Mouse (Mus musculus): ENCODE data around the gene Olfr95.
"Not testable (repeated sequence)": the region's sequence is repeated elsewhere in the genome, so short reads cannot be mapped to it uniquely, and the experiment has no call there.

Olfr95 gene

DNA sequence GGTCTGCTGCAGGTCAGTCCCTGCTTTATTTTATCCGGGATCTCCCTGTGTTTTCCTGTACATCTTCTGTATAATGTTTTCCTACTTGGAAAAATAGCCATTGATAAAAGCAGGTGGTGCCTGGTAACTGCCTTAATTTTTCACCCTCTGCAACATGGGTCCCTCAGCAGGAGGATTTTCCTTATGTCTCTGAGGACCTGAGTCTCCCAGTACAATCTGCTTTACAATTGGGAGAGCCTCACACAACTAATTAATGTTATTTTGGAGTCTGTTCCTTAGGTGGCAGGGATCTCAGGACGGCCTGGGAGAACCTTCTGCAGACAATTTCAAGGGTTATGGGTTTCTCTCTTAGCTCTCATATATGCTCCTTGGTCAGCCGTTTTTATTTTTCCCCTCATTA is at the start of gene Olfr95:
Gene Olfr95 (minus strand): TSS at position 101 of the 400 bp plus-strand sequence.
- no peak for DNase-seq

DNA sequence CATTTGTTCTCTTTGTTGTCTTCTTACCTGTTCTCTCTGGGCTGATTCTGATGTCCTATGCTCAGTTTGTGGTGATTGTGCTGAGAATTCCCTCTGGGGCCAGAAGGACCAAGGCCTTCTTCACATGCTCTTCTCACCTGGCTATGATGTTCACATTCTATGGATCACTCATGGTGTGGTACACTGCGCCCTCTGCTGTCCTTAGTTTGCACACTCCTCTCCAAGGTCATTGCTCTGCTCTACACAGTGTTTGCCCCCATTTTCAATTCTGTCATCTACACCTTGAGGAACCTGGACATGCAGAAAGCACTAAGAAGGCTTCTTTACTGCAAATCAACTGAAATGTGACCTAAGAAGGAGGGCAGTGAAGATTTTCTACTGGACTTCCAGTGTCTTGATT is 37.6 kb upstream of the Olfr95 start:
- peak in 1 of 2 experiments; percentile 6 for DNase-seq

DNA sequence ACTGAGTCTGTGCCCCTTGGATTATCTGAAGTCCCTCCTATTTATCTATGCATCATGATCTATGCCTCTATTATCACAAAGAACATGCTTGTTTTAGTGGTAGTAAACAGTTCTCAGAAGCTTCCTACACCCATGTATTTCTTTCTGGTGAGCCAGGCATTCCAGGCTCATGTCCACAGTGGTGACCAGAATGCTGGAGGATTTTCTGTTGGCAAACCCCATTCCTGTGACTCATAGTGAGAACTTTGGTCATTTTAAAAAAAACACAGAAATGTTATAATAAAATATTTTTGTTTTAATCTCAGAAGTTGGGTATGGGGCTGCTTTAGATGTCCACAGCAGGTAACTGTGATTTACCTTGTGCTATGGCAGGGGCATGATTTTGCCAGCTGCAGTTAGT is 36.5 kb upstream of the Olfr95 start:
- DNase-seq, result no peak

DNA sequence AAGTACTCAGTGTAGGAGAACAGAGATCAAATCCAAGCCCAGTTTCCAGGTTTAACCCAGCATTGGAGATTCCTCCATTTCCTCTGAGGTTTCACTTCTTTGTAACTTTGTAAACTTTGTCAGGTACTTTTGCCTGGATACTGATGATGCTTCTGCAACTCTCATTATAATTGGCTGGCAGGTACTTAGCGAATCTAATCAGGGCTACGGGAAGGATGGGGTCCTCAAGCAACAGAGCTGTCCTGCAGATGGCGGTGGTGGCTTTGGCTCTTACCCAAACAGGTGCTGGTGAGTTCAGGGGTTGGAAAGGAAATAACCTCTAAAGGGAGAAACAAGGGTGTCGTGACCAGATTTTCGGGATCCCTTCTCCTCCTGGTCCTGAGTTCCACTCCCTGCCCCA is 33.8 kb upstream of the Olfr95 start:
- DNase-seq, result peak in 1 of 2 experiments; percentile 37

DNA sequence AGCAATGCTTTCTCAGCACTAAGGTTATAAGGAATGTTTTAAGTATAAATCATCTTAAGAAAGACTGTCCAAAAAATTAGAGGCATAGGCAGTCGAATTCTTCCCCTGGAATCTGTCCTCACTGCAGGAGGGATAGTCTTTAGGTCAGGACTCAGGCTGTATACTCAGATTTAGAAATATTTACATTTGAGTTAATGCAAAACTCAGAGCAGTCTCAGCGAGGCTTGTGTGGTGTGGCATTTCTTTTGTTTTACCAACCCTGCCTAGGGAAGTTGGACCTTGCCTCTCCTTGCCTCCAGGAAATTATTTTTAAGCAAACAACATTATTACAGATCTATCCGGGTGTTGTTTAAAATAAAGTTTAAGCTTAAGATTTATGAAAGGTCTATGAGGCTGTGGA is 29.3 kb upstream of the Olfr95 start:
- DNase-seq, result no peak

DNA sequence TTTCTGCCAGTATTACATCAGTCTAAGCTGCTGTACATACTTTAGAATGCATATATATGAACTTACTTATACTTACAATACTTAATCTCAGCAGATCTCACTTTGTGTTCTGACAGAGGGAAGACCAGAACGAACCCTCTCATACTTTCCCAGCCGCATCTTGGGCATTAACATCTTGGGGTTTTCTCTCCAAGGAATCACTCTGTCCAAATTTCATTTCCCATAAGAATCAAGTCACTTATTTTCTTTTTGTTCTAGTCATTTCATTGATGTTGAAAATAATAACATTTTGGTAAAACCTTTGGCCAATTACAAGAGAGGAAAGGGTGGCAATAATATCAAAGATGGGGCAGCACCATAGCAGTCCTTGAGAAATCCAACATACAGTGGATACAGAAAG is 24.3 kb upstream of the Olfr95 start, which contains the start of gene Olfr97:
Gene Olfr97 (minus strand): TSS at position 101 of the 400 bp plus-strand sequence.
- not testable (repeated sequence) for DNase-seq

DNA sequence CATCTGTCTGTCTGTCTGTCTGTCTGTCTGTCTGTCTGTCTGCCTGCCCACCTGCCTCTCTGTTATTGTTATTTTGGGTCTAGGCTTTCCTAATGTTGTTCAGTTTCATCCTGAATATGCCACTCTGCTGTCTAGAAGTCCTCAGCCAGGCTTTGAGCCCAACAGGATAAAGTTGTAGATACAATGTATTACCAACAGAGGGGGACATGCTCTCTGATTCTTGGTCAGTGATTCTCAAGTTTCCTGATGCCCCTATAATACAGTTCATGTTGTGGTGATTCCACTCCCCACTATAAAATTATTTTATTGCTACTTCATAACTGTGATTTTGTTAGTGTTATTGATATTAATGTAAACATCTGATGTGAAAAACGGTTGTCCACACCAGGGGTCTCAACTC is 9.0 kb upstream of the Olfr95 start:
- DNase-seq, result no peak

DNA sequence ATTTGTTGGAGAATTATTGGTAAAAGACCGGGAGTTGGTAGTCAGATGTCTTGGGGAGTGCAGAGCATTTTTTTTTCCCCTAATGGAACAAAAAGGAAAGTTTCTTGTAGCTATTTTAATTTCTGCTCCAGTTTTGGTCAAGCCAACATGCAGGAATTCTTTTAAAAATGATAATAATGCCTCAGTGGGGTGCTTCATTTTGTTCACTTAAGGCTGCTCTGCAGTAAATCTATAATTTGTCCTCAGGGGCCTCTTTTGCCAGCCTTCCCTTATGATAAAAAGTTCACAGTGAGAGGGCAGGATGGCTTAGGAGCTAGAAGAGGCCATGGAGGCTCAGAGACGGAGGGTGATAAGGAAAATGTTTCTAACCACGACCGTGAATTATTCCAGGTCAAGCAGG is 6.9 kb upstream of the Olfr95 start, which contains the start of gene Olfr96:
Gene Olfr96 (plus strand): TSS at position 301 of the 400 bp plus-strand sequence.
- DNase-seq, result no peak

DNA sequence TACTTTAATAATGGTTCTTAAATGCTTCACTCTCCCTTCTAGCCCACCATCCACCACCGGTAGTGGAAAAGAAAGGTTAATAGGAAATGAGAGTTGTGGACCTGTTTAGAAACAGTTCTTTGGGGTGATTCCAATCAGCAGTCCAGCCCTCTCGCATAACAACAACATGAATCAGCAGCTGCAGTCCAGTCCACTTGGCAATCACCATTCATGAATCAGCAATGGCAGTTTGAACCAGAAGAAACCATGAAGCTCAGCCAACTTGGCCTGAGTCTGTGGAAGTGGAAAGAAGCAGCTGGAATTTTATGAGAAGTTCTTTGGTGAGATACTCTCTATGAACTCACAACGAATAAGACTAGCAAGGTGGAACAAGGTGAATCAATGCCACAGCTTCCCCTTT is 5.6 kb upstream of the Olfr95 start:
- DNase-seq, result no peak

DNA sequence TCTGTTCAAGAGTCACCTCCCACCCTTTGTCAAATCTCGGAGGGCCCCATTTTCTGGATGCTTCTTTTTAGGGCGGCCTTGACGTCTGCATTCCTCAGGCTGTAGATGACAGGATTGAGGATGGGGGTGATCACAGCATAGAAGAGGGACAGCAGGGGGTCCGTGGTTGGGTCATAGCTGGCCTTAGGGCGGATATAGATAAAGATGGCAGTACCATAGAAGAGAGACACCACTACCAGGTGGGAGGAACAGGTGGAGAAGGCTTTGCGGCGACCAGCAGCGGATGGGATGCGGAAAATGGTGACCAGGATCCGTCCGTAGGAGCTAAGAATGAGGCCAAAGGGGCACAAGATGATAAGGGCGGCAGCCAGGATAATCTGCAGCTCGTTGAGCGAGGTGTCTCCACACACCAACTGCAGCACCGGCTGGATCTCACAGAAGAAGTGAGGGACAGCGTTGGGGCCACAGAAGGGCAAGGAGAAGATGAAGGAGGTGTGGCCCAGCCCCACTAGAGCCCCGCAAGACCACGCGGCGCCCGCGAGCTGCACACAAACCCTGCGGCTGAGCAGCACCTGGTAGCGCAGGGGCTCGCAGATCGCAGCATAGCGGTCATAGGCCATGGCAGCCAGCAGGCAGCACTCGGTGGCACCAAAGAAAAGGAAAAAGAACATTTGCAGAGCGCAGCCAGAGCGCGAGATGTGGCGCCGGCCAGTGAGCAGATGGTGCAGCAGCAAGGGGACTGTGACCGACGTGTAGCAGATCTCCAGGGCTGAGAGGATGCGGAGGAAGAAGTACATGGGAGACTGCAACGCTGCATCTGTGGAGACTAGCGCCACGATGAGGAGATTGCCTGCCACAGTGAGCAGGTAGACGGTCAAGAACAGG is 1.8 kb downstream of the Olfr95 start:
- DNase-seq, result no peak

DNA sequence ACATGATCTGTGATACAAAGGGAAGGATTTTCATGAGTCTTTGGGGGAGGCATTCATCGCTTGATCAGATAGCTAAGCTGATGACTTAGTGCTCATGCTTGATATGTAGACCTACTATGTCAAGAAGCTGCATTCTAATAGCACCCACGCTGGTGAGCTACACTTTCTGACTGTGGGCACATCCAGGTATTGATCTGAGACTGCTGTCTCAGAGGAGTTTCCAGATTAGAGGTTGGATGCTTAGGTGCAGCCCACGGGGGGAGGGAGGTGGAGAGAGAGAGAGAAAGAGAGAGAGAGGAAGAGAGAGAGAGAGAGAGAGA is 9.0 kb downstream of the Olfr95 start:
- DNase-seq, result no peak

DNA sequence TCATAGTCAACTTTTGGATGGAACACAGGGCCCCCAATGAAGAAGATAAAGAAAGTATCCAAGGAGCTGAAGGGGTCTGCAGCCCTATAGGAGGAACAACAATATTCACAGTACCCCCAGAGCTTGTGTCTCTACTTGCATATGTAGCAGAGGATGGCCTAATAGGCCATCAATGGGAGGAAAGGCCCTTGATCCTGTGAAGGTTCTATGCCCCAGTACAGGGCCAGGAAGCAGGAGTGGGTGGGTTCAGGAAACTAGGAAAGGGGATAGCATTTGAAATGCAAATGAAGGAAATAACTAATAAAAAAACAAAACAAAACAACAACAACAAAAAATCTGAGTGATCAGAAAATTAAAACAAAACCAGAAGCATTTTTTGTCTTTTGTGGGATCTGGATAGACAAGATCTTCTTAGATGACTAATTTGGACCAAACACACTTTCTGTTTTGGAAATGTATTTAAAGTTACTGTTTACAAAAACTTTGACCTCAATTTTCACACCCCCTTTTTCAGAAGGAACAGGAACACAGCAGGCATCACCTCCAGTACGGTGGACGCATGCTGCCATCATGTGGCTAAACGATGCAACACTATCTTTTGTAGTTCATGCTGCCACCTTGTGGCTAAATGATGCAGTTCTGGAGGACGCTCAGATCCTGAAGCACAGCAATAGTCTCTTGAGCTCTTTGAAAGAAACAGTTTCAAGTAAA is 9.6 kb downstream of the Olfr95 start:
- peak; percentile 51 to 79 for DNase-seq

DNA sequence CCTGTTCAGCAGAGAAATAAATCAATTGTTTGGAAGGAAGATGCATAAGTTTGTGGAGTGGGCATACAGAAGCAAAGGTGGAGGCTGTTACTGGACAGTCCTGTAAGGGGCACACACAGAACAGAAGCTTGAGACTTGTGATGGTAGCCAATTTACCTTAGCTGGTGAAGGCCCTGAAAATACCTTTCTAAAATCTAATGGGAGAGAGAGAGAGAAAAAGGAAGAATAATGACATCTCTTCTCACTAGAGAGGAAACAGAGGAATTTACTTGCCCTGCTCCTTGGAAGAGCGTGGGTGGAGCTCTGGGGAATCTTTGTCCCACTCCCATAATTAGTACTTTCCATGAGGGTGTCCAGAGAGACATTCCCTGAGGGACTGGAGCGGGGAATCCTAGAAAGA is 12.0 kb downstream of the Olfr95 start, which contains the start of gene Olfr94:
Gene Olfr94 (minus strand): TSS at position 101 of the 400 bp plus-strand sequence.
- no peak for DNase-seq

DNA sequence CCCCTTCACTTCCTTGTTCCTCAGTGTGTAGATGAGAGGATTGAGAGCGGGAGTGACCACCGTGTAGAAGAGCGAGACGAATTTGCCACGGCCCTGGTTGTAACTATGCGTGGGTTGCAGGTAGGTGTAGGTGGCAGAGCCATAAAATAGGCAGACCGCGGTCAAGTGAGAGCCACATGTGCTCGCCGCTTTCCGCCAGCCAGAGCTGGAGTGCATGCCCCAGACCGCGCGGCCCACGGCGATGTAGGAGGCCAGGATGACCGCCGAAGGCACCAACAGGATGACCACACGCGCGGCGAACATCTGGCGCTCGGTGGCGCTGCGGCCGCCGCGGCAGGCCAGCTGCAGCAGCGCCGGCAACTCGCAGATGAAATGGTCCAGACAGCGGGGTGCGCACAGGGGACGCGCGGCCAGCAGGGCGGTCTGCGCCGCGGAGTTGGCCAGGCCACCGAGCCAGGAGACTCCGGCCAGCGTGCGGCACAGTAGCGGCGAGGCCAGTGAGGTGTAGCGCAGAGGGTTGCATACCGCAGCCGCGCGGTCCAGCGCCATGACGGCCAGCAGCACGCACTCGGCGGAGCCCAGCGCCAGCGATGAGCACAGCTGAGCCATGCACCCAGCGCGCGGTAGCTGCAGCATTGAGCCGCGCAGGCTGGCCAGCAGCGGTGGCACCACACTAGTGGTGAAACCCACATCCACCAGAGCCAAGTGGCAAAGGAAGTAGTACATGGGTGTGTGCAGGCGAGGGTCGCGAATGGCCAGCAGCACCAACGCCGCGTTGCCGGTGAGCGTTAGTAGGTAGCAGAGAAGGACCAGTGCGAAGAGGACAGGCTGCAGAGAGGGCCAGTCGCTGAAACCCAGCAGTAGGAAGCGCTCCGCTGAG is 15.8 kb downstream of the Olfr95 start:
- peak in 1 of 2 experiments; percentile 37 for DNase-seq

DNA sequence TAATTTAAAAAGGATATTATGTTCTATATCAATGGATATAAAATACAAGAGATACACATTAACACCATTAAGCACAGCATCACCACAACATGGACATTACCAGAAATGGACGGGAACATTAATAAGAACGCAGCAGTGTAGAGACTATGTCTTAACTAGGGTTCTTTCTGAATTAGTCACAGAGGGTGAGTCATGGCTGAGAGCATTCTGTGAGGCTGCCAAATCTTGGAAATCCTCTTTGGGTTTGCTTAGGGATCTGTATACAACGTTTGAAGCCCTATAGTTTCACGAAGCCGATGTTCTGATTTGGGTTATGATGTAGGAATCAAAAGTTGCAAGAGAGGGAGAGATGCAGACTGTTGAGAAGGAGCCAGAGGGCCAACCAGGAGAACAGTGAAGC is 18.1 kb downstream of the Olfr95 start:
- no peak for DNase-seq

DNA sequence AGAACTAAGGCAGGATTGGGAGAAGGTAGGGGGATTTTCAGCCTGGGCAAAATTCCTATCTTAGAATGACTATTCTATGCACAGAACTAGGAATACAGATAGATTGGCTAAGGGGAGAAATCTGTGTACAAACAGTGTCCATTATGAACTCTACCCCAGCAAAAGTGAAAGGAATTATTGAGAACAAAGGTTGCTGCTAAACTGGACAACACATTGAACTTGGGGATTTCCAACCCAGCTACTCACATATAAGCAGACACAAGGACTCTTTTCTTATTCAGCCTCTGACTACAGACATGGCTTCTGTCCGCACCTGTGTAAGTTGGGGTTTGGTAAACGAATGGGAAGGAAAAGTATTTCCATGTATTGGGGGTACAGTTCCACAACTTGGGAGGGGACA is 19.3 kb downstream of the Olfr95 start, which contains the start of gene Ubd:
Gene Ubd (plus strand): TSS at position 237 of the 400 bp plus-strand sequence.
- DNase-seq, result no peak

DNA sequence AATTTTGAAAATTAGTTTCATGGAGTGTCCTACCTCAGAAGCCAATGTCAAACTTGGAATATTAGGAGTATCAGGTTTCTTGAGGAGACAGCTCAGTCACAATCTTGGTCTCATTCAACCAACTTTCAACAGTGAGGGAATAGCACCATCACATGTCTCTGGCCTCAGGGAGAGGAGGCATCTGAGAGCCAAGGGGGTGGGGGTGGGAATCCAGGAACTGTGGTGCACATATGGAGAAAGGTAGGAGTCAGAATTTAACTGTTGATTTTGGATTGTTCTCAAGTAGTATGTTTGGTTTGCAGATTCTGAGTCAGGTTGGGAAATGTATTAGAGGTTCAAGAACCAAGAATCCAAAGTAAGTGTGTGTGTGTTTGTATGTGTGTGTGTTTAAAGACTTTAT is 19.9 kb downstream of the Olfr95 start:
- no peak for DNase-seq

DNA sequence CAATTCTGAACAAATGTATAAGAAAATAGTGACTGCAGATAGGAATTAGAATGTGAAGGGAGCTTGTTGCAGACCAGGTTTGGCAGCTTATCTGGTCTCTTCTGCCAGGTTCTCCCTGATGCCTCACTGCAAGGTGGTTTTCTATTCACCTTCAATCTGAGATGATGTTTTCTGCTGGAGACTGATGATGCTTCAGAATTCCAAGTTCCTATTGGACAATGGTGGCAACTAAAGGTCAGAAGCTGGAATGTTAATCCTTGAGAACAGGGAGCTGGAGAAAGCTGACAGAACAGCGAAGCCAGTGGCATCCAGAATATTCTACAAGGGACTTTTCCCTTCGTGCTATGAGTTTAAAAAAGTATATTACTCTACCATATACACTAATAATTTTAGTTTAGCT is 22.2 kb downstream of the Olfr95 start:
- peak in 1 of 2 experiments; percentile 38 for DNase-seq

DNA sequence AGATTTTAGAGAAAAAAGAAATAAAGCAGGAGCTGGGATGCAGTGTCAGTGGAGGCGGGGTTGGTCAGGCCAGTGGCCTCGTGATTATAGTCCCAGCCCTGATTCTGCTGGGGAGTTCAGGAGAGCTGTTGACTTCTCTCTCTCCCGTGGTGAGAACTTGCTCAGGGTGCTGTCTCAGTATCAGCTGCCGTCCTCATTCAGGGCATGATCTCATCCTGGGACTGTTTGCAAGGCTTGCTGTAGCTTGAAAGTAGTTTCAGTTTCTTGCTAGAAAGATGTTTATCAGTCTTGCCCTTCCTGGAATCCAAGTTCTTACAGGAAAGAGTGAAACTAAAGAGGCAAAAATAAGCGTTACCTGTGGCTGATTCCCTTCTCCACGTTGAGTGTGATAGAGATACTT is 27.4 kb downstream of the Olfr95 start:
- no peak for DNase-seq

DNA sequence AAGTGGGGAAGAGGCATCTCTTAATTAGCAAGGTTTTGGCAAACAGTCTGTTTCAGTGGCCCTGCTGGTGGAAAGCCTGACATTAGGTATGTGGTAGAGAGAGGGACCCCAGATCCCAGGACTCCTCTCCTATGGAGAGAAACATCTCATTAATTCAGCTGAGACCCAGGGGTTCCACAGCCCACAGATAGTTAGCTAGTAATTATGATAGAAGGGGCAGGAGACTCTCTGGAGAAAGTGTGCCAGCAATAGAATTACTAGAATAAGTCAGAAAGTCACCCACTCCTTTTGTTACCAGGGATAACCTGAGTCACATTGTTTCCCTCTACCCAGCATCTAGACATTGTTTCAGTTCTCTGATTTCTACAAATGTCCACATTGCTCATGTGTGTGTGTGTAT is 51.5 kb downstream of the Olfr95 start, which contains the start of gene Olfr93:
Gene Olfr93 (minus strand): TSS at position 101 of the 400 bp plus-strand sequence.
- DNase-seq, result no peak

Data from lung, postnatal 4 days (tissue).